Mouse (Mus musculus) midbrain, embryonic 14.5 days (tissue): ENCODE measurements around the gene Lhx5. TPM values are rescaled to one million over a fixed set of nuclear protein-coding genes. Genes with fewer than 3 reads are reported as not detected.

ENCODE experiments used
- ATAC-seq: fragments of 200-750 bp; cut with Nextera tagmentation; 2 replicates; pipeline ENCODE4 v1.8.0; 2017; ENCODE audit warnings: moderate number of reproducible peaks, moderate library complexity; ENCODE audit not compliant: low FRiP score, low TSS enrichment
- DNase-seq: peaks from one replicate; pipeline ENCODE4 v3.0.0-alpha.2; 2015
- H3K27ac ChIP-seq: fragments of 300-500 bp; sonication (generic); replicated peaks from 2 replicates; pipeline ENCODE4 v1.5.1; 2014; ENCODE audit warnings: mild to moderate bottlenecking, low read depth, low read length, moderate library complexity
- H3K27me3 ChIP-seq: fragments of 300-500 bp; sonication (generic); 2 replicates; pipeline ENCODE4 v1.6.1; 2014; ENCODE audit warnings: low read length, control low read depth, mixed read lengths; ENCODE audit not compliant: control insufficient read depth, insufficient read depth
- H3K36me3 ChIP-seq: fragments of 300-500 bp; sonication (generic); 2 replicates; pipeline ENCODE4 v1.6.1; 2014; ENCODE audit warnings: low read length, control low read depth; ENCODE audit not compliant: control insufficient read depth, insufficient read depth
- H3K4me1 ChIP-seq: fragments of 300-500 bp; sonication (generic); 2 replicates; pipeline ENCODE4 v1.6.1; 2014; ENCODE audit warnings: mild to moderate bottlenecking, antibody characterized with exemption, low read length, control low read depth; ENCODE audit not compliant: control insufficient read depth, insufficient read depth
- H3K4me2 ChIP-seq: fragments of 300-500 bp; sonication (generic); 2 replicates; pipeline ENCODE4 v1.6.1; 2014; ENCODE audit warnings: mild to moderate bottlenecking, low read length, moderate library complexity
- H3K4me3 ChIP-seq: fragments of 300-500 bp; sonication (generic); replicated peaks from 2 replicates; pipeline ENCODE4 v1.5.1; 2014; ENCODE audit warnings: low read depth, low read length
- H3K9ac ChIP-seq: fragments of 300-500 bp; sonication (generic); replicated peaks from 2 replicates; pipeline ENCODE4 v1.6.1; 2014; ENCODE audit warnings: mild to moderate bottlenecking, low read length, moderate library complexity
- H3K9me3 ChIP-seq: fragments of 300-500 bp; sonication (generic); 2 replicates; pipeline ENCODE4 v1.6.1; 2016; ENCODE audit warnings: low read length, control low read depth, mixed read lengths; ENCODE audit not compliant: control insufficient read depth
- WGBS: fragments of 180-500 bp; shearing (Covaris S2); extraction: QIAGEN DNeasy Blood & Tissue Kit; methylation state at CpG from one replicate; pipeline ENCODE4 v1.1.7; 2014; 5-methylcytosine and 5-hydroxymethylcytosine counted together
- polyA plus RNA-seq: library from polyadenylated mRNA; unstranded; fragments of >200 nt; fragmentation: Nextera tagmentation; extraction: Ambion mirVana; gene quantifications from 2 replicates; pipeline ENCODE4 v1.2.1, GENCODE M21; 2014

Gene Lhx5
- polyA plus RNA-seq, 1 experiment from 2014 or later: 34.1 TPM

GRCm38 (mm10) chr5:120409385-120410378 lies 21.8 kb upstream of the Lhx5 start:
- H3K9me3 ChIP-seq: no peaks in the 10 kb centered on the region
- peak overlapping the region; percentile 65 for H3K4me2 ChIP-seq
- ATAC-seq (peak; percentile 76), DNase-seq (peak; percentile 90)
- peak overlapping the region; percentile 47 for H3K9ac ChIP-seq
- peaks cover 3% of the 10 kb centered on the region; the same call in 1 of the 2 replicates for H3K27me3 ChIP-seq
- H3K27ac ChIP-seq: peak overlapping the region; percentile 95
- peak overlapping the region; percentile 31 for H3K4me3 ChIP-seq
- peaks cover 19% of the 10 kb centered on the region for H3K4me1 ChIP-seq
- WGBS: 1% methylated on average over 41 of the region's 41 CpGs
- no peaks in the 10 kb centered on the region for H3K36me3 ChIP-seq

GRCm38 (mm10) chr5:120413436-120413835 lies 18.1 kb upstream of the Lhx5 start:
- Histone ChIP-seq H3K36me3 (0 out of 2 replicates have a peak, but pooled peaks cover 2% of the 10 kb centered on the region), H3K4me2 (no peak overlapping the region), H3K4me1 (peaks cover 17% of the 10 kb centered on the region), H3K9me3 (no peaks in the 10 kb centered on the region), H3K4me3 (no peak overlapping the region), H3K27ac (no peak overlapping the region), H3K27me3 (no peaks in the 10 kb centered on the region; the same call in 1 of the 2 replicates), H3K9ac (no peak overlapping the region)
- ATAC-seq (no peak), DNase-seq (no peak)
- 85% methylated on average over 6 of the region's 6 CpGs for WGBS

- no peak overlapping the region for H3K4me3 ChIP-seq
- no peak for DNase-seq
- no peak overlapping the region for H3K4me2 ChIP-seq
- H3K9ac ChIP-seq: no peak overlapping the region
- H3K36me3 ChIP-seq: 0 out of 2 replicates have a peak, but pooled peaks cover 6% of the 10 kb centered on the region
- peaks cover 9% of the 10 kb centered on the region for H3K4me1 ChIP-seq
- peaks cover 22% of the 10 kb centered on the region; the same call in 1 of the 2 replicates for H3K27me3 ChIP-seq
- H3K9me3 ChIP-seq: no peaks in the 10 kb centered on the region
- 87% methylated on average over 8 of the region's 8 CpGs for WGBS
- 0 out of 2 replicates have a peak overlapping the region, but pooled peaks have one; percentile 63 for H3K27ac ChIP-seq
- ATAC-seq: no peak
Measured at GRCm38 (mm10) chr5:120420106-120420505, 11.4 kb upstream of the Lhx5 start.

- peak overlapping the region; percentile 72 for H3K4me2 ChIP-seq
- DNase-seq: peak; percentile 84
- peaks cover 9% of the 10 kb centered on the region for H3K4me1 ChIP-seq
- H3K27me3 ChIP-seq: peaks cover 48% of the 10 kb centered on the region; the same call in 1 of the 2 replicates
- H3K4me3 ChIP-seq: peak overlapping the region; percentile 33
- ATAC-seq: no peak
- H3K27ac ChIP-seq: peak overlapping the region; percentile 96
- peak overlapping the region; percentile 72 for H3K9ac ChIP-seq
- H3K36me3 ChIP-seq: 0 out of 2 replicates have a peak, but pooled peaks cover 3% of the 10 kb centered on the region
- 2% methylated on average over 19 of the region's 19 CpGs for WGBS
- no peaks in the 10 kb centered on the region for H3K9me3 ChIP-seq
Measured at GRCm38 (mm10) chr5:120424039-120424438, 7.5 kb upstream of the Lhx5 start.

GRCm38 (mm10) chr5:120424657-120425056 lies 6.8 kb upstream of the Lhx5 start:
- Histone ChIP-seq H3K36me3 (no peaks in the 10 kb centered on the region), H3K4me3 (peak overlapping the region; percentile 33), H3K9me3 (no peaks in the 10 kb centered on the region), H3K4me1 (peaks cover 9% of the 10 kb centered on the region), H3K9ac (peak overlapping the region; percentile 72), H3K27ac (peak overlapping the region; percentile 96), H3K27me3 (peaks cover 52% of the 10 kb centered on the region), H3K4me2 (peak overlapping the region; percentile 72)
- DNase-seq (peak; percentile 45), ATAC-seq (no peak)
- whole genome bisulfite sequencing: 1% methylated on average over 11 of the region's 11 CpGs

DNA sequence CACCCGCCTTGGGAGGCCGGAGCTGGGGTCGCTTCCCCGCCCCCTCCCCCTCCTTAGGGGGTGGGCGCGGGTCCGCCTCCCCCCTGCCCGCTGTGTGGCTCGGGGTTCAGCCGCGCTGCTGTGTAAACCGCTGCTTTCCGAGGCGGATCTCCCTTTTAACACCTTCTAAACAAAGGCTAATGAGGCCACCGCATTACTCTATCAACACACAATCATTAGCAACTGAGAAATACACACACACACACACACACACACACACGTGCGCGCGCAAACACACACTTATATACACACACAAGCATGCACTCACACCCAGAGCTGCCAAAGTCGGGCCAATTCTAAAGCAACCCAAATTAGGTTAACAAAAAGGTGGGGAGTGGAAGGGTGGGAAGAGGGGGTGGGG lies 5.8 kb upstream of the Lhx5 start:
- ATAC-seq: 0 out of 2 replicates have a peak, but pooled peaks have one; percentile 21
- Histone ChIP-seq H3K27me3 (peaks cover 55% of the 10 kb centered on the region), H3K27ac (peak overlapping the region; percentile 96), H3K9me3 (no peaks in the 10 kb centered on the region), H3K9ac (peak overlapping the region; percentile 72), H3K4me3 (peak overlapping the region; percentile 33), H3K4me1 (peaks cover 9% of the 10 kb centered on the region), H3K36me3 (no peaks in the 10 kb centered on the region), H3K4me2 (peak overlapping the region; percentile 72)
- WGBS: under 1% methylated on average over 20 of the region's 20 CpGs
- peak; percentile 64 for DNase-seq

DNA sequence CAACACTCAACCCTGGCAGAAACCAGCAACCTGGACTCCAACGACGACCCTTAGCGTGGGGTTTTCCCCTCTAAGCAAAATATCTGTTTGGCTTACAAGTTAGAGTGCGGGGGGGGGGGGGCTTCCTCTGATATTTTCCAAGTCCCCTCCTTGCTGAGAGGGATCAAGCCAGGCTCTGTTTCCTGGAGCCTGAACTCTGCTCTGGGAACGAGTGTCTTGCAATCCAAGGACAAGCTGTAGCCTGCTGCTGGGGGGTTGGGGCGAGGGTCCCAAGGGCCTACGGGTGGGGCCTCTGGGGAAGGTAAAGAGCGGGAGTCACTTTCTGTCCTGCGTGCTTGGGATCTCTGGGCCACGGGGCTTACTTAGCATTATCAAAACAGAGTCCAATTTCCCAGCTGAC lies 4.9 kb upstream of the Lhx5 start:
- H3K4me1 ChIP-seq: peaks cover 4% of the 10 kb centered on the region
- no peak for ATAC-seq
- WGBS: 2% methylated on average over 10 of the region's 10 CpGs
- peak overlapping the region; percentile 96 for H3K27ac ChIP-seq
- H3K9me3 ChIP-seq: no peaks in the 10 kb centered on the region
- peaks cover 64% of the 10 kb centered on the region for H3K27me3 ChIP-seq
- H3K4me2 ChIP-seq: peak overlapping the region; percentile 72
- DNase-seq: no peak
- no peaks in the 10 kb centered on the region for H3K36me3 ChIP-seq
- peak overlapping the region; percentile 83 for H3K9ac ChIP-seq
- peak overlapping the region; percentile 44 for H3K4me3 ChIP-seq

DNA sequence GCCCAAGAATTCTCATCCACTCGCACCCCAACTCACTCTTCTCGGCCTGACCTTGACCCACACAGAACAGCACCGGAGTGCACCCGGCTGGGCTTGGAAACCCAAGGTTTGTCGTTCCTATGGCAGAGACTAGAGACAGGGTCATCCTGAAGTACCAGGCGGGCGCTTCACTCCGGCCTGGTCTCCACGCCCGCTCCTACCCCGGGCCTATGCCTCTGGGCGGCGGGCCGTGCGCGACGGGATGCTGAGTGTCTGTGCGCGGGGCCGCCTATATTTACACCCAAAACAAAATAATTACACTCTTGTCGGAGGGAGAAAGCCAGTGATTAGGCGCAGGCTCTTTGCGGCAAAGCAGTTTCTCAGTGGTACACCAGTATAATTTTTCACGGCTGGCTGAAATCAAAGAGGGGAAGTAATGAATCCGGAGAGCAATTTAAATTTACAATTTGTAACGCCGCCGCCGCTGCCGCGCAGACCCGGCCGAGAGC lies 4.0 kb upstream of the Lhx5 start:
- H3K4me1 ChIP-seq: no peaks in the 10 kb centered on the region
- WGBS: under 1% methylated on average over 33 of the region's 33 CpGs
- no peak for ATAC-seq

More for the DNA sequence above, 4.0 kb upstream of the Lhx5 start:
- Histone ChIP-seq H3K9ac (peak overlapping the region; percentile 83), H3K36me3 (no peaks in the 10 kb centered on the region), H3K4me2 (peak overlapping the region; percentile 72), H3K27ac (peak overlapping the region; percentile 96), H3K27me3 (peaks cover 67% of the 10 kb centered on the region), H3K9me3 (no peaks in the 10 kb centered on the region), H3K4me3 (peak overlapping the region; percentile 44)
- DNase-seq: peak; percentile 74
